Mouse (Mus musculus): ENCODE data around the gene St6gal1. TPM values are rescaled to one million over a fixed set of nuclear protein-coding genes. Genes with fewer than 3 reads are reported as not detected.
"Not testable (repeated sequence)": the region's sequence is repeated elsewhere in the genome, so short reads cannot be mapped to it uniquely, and the experiment has no call there.

St6gal1 gene
- 39.9 and 46.6 TPM in 2 replicates for polyA plus RNA-seq (2016; fragmentation: Nextera tagmentation; extraction: Ambion mirVana)

DNA sequence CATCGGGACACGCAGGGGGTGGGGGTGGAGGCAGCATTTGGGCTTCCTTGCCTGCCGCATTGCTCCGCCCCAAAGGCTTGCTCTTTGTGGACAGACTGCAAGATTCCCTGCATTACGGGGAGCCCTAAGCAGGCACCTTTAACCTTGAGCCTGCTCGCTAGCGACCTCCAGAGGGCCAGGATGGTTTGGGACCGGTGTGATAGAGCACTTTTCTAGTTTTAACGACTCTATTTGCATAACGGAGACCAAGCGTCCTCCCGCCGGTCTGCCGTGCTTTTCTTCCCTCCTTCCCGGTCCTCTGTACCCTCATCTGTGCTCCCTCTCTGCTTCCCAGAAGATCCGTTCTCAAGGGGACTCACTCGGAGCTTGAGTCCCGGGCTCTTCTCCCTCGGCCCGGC, at the start of gene St6gal1:
St6gal1 (plus strand) TSS at position 70 of the 398 bp plus-strand sequence.
- under 1% methylated on average over 20 of the region's 20 CpGs for WGBS
- Histone ChIP-seq H3K4me2 (replicated peaks) (peak within 1 kb of the TSS; percentile 88), H3K4me3 (peak within 1 kb of the TSS; percentile 78), H3K4me1 (peaks cover 24% of the 10 kb centered on the region), H3K9me3 (no peaks in the 10 kb centered on the region), H3K27ac (replicated peaks) (peak within 1 kb of the TSS; percentile 92), H3K27me3 (0 out of 2 replicates have a peak, but pooled peaks cover 8% of the 10 kb centered on the region), H3K9ac (replicated peaks) (peak within 1 kb of the TSS; percentile 95), H3K36me3 (no peaks in the 10 kb centered on the region)
- ATAC-seq (ENCODE audit: low FRiP score, low read depth), result peak; percentile 67

- 96% methylated on average over 5 of the region's 5 CpGs for WGBS
- H3K27me3 ChIP-seq, result no peaks in the 10 kb centered on the region
- H3K27ac ChIP-seq (replicated peaks), result no peak overlapping the region
- H3K4me2 ChIP-seq (replicated peaks), result no peak overlapping the region
- H3K4me1 ChIP-seq, result no peaks in the 10 kb centered on the region
- H3K4me3 ChIP-seq, result no peak overlapping the region
- no peaks in the 10 kb centered on the region for H3K36me3 ChIP-seq
- H3K9ac ChIP-seq (replicated peaks), result no peak overlapping the region
- ATAC-seq (ENCODE audit: low FRiP score, low read depth), result no peak
- no peaks in the 10 kb centered on the region; the same call in 1 of the 2 replicates for H3K9me3 ChIP-seq
These were observed 49.7 kb upstream of the St6gal1 start for GRCm38 (mm10) chr16:23174855-23175254.

DNA sequence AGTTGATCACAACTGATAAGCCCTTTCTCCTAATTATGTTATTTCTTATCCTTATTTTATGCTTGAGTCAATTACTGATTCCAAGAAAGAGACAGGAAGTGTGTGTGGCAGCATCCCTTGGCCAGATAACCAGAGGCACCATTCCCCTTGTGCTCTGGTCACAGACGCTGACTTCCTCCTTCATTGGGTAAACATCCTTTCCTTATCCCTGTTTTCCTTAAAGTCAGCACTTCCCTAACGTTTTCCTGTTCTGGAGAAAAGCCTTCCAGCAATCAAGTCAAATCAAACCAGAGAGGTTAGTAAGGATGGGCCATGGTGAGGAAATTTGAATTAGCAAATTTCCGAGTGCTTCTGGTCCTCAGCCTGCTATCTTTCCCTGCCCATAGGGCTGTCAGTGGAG, 48.6 kb upstream of the St6gal1 start:
- H3K4me1 ChIP-seq, result no peaks in the 10 kb centered on the region
- H3K4me2 ChIP-seq (replicated peaks), result no peak overlapping the region
- no peak overlapping the region for H3K27ac ChIP-seq (replicated peaks)
- no peaks in the 10 kb centered on the region for H3K36me3 ChIP-seq
- WGBS, result 58% methylated on average over 3 of the region's 3 CpGs
- H3K9me3 ChIP-seq, result no peaks in the 10 kb centered on the region; the same call in 1 of the 2 replicates
- no peak overlapping the region for H3K4me3 ChIP-seq
- H3K27me3 ChIP-seq, result no peaks in the 10 kb centered on the region
- no peak overlapping the region for H3K9ac ChIP-seq (replicated peaks)
- no peak for ATAC-seq (ENCODE audit: low FRiP score, low read depth)

GRCm38 (mm10) chr16:23177856-23178255, 46.7 kb upstream of the St6gal1 start:
- Histone ChIP-seq H3K9ac (replicated peaks) (no peak overlapping the region), H3K4me2 (replicated peaks) (no peak overlapping the region), H3K36me3 (no peaks in the 10 kb centered on the region), H3K9me3 (no peaks in the 10 kb centered on the region), H3K4me3 (no peak overlapping the region), H3K27ac (replicated peaks) (no peak overlapping the region), H3K27me3 (no peaks in the 10 kb centered on the region), H3K4me1 (no peaks in the 10 kb centered on the region)
- ATAC-seq (ENCODE audit: low FRiP score, low read depth), result no peak
- WGBS, result 89% methylated on average over 2 of the region's 2 CpGs

DNA sequence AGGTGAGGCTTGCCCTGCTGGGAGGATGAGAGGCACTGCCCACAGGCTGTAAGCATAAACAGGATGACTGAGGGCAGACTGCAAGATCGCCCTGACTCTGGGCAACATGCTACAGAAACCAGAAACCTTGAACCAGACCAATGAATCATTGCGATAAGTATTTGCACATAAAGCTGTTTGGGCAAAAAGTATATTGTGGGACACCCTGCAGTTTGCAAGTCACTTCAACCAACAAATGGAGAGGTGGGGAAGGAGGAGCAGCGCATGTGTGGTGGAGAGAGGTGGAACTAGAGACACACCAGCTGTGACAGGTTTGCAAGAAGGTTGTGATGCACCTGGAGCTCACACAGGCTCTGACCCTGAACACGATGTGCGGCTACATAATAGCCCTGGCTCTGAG, 45.7 kb upstream of the St6gal1 start:
- 92% methylated on average over 5 of the region's 5 CpGs for WGBS
- Histone ChIP-seq H3K9ac (replicated peaks) (no peak overlapping the region), H3K4me2 (replicated peaks) (no peak overlapping the region), H3K36me3 (no peaks in the 10 kb centered on the region), H3K4me1 (no peaks in the 10 kb centered on the region), H3K4me3 (no peak overlapping the region), H3K9me3 (no peaks in the 10 kb centered on the region), H3K27me3 (no peaks in the 10 kb centered on the region), H3K27ac (replicated peaks) (no peak overlapping the region)
- ATAC-seq (ENCODE audit: low FRiP score, low read depth), result no peak

DNA sequence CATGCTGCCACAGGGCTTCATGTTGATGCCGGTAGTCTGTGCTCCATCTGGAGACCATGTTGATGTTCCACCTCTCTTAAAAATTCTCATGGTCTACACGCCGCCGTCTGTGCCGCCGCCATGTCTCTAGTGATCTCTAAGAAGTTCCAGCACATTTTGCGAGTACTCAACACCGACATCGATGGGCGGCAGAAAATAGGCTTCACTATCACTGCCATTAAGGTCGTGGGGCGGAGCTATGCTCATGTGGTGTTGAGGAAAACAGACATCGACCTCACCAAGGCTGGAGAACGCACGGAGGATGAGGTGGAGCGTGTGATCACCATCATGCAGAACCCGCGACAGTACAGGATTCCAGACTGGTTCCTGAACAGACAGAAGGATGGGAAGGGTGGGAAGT, 45.1 kb upstream of the St6gal1 start:
- not testable (repeated sequence) for H3K9me3 ChIP-seq; H3K4me2 ChIP-seq (replicated peaks); ATAC-seq (ENCODE audit: low FRiP score, low read depth); H3K36me3 ChIP-seq; H3K4me1 ChIP-seq; H3K9ac ChIP-seq (replicated peaks); H3K27ac ChIP-seq (replicated peaks); H3K27me3 ChIP-seq; H3K4me3 ChIP-seq
- WGBS, result 92% methylated on average over 18 of the region's 18 CpGs

GRCm38 (mm10) chr16:23181054-23181453, 43.5 kb upstream of the St6gal1 start:
- no peak for ATAC-seq (ENCODE audit: low FRiP score, low read depth)
- Histone ChIP-seq H3K4me3 (no peak overlapping the region), H3K4me2 (replicated peaks) (no peak overlapping the region), H3K9ac (replicated peaks) (no peak overlapping the region), H3K36me3 (no peaks in the 10 kb centered on the region), H3K4me1 (no peaks in the 10 kb centered on the region), H3K9me3 (no peaks in the 10 kb centered on the region), H3K27ac (replicated peaks) (no peak overlapping the region), H3K27me3 (no peaks in the 10 kb centered on the region)
- 83% methylated on average over 4 of the region's 4 CpGs for WGBS

DNA sequence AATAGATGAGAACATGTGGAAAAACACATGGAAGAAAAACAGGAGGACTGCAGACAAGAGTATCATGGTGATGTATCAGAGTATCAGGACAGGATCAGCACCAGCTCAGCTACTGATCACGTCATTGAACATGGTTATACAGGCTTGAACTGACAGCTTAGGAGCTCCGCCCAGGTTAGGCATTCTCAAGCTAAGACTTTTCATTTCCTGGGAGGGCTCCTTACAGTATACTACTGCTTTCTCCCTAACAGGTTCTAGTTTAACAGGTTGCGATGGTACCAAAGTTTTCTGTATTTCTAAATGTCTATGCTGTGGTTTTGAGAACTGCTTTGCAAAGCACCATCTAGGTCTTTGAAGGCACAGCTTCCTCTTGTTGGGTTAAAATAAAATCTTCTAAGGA, 43.1 kb upstream of the St6gal1 start:
- Histone ChIP-seq H3K4me1 (no peaks in the 10 kb centered on the region), H3K4me2 (replicated peaks) (no peak overlapping the region), H3K27me3 (no peaks in the 10 kb centered on the region), H3K27ac (replicated peaks) (no peak overlapping the region), H3K4me3 (no peak overlapping the region), H3K9ac (replicated peaks) (no peak overlapping the region), H3K36me3 (no peaks in the 10 kb centered on the region), H3K9me3 (no peaks in the 10 kb centered on the region)
- 77% methylated on average over 3 of the region's 3 CpGs for WGBS
- no peak for ATAC-seq (ENCODE audit: low FRiP score, low read depth)

DNA sequence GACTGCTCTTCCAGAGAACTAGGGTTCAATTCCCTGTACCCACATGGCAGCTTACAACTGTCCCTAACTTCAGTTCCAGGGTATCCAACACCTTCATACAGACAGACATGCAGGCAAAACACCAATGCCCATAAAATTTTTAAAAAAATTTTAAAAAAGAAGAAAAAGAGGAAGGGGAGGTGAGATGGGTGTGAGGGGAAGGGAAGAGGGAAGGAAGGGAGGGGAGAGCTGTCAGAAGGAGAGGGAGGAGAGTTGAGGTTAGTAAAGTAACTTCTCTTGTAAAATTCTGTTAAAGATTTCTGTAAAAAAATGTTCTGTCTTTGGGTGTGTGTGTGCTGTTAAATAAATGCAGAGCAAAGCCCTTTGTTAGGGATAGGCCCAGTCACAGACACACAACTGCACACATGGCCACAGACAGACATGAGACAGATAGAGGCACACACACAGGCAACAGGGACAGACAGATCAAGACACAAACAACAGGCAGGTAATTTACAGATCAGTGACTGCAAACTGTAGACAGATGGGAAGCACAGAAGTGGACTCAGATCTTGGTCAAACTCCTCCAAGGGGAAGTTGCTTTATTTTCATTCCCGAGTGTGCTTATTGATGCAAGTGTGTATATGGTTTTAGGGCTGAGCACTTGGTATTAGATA, 42.5 kb upstream of the St6gal1 start:
- Histone ChIP-seq H3K9me3 (no peaks in the 10 kb centered on the region), H3K27me3 (no peaks in the 10 kb centered on the region), H3K27ac (replicated peaks) (no peak overlapping the region), H3K4me1 (no peaks in the 10 kb centered on the region), H3K36me3 (no peaks in the 10 kb centered on the region), H3K9ac (replicated peaks) (no peak overlapping the region), H3K4me2 (replicated peaks) (no peak overlapping the region), H3K4me3 (no peak overlapping the region)
- no peak for ATAC-seq (ENCODE audit: low FRiP score, low read depth)
- 61% methylated on average over 1 of the region's 1 CpGs for WGBS

- Histone ChIP-seq H3K9ac (replicated peaks) (no peak overlapping the region), H3K4me2 (replicated peaks) (no peak overlapping the region), H3K9me3 (no peaks in the 10 kb centered on the region), H3K36me3 (no peaks in the 10 kb centered on the region), H3K27me3 (no peaks in the 10 kb centered on the region), H3K4me1 (no peaks in the 10 kb centered on the region), H3K27ac (replicated peaks) (no peak overlapping the region), H3K4me3 (no peak overlapping the region)
- no peak for ATAC-seq (ENCODE audit: low FRiP score, low read depth)
- 83% methylated on average over 2 of the region's 2 CpGs for WGBS
These were observed 38.7 kb upstream of the St6gal1 start for GRCm38 (mm10) chr16:23185824-23186223.

DNA sequence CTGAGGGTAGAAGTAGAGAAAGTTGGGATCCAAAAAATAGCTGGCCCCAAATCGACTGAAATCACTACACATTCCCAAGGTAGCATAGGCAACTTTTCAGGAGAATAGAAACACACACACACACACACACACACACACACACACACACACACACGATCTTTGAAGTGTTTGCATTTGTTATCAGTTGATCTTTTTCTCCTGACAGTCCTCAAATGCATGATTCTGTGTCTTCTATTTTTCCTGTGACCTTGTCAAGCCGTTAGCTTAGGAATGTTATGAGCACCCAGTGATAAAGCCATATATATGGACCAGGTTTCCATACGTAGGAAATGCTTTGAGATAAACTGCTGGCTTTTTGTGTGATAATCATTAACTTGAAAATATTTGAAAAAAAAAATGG, 38.1 kb upstream of the St6gal1 start:
- no peak for ATAC-seq (ENCODE audit: low FRiP score, low read depth)
- whole genome bisulfite sequencing, result 85% methylated on average over 4 of the region's 4 CpGs

GRCm38 (mm10) chr16:23187983-23188382, 36.6 kb upstream of the St6gal1 start:
- H3K4me1 ChIP-seq, result no peaks in the 10 kb centered on the region
- H3K4me3 ChIP-seq, result no peak overlapping the region
- no peak for ATAC-seq (ENCODE audit: low FRiP score, low read depth)
- no peak overlapping the region for H3K27ac ChIP-seq (replicated peaks)
- WGBS, result 85% methylated on average over 7 of the region's 7 CpGs
- H3K36me3 ChIP-seq, result no peaks in the 10 kb centered on the region
- no peak overlapping the region for H3K4me2 ChIP-seq (replicated peaks)
- H3K9me3 ChIP-seq, result no peaks in the 10 kb centered on the region
- no peaks in the 10 kb centered on the region for H3K27me3 ChIP-seq
- no peak overlapping the region for H3K9ac ChIP-seq (replicated peaks)

More for the DNA sequence above, 38.1 kb upstream of the St6gal1 start:
- H3K27me3 ChIP-seq, result no peaks in the 10 kb centered on the region
- no peak overlapping the region for H3K27ac ChIP-seq (replicated peaks)
- no peaks in the 10 kb centered on the region for H3K9me3 ChIP-seq
- no peaks in the 10 kb centered on the region for H3K36me3 ChIP-seq
- H3K4me2 ChIP-seq (replicated peaks), result no peak overlapping the region
- H3K4me1 ChIP-seq, result no peaks in the 10 kb centered on the region
- no peak overlapping the region for H3K4me3 ChIP-seq
- no peak overlapping the region for H3K9ac ChIP-seq (replicated peaks)

GRCm38 (mm10) chr16:23189612-23190011, 34.9 kb upstream of the St6gal1 start:
- H3K4me2 ChIP-seq (replicated peaks), result no peak overlapping the region
- H3K9me3 ChIP-seq, result no peaks in the 10 kb centered on the region
- no peak for ATAC-seq (ENCODE audit: low FRiP score, low read depth)
- no peak overlapping the region for H3K9ac ChIP-seq (replicated peaks)
- no peak overlapping the region for H3K4me3 ChIP-seq
- H3K27ac ChIP-seq (replicated peaks), result no peak overlapping the region
- no peaks in the 10 kb centered on the region for H3K27me3 ChIP-seq
- H3K36me3 ChIP-seq, result no peaks in the 10 kb centered on the region
- no peaks in the 10 kb centered on the region for H3K4me1 ChIP-seq
- WGBS, result 74% methylated on average over 1 of the region's 1 CpGs
